Mouse (Mus musculus) brain, embryonic 14.5 days (tissue): Measurements from ENCODE around the gene Cryba4.

Experiments
- CTCF ChIP-seq: fragments of 200-500 bp; IDR thresholded peaks from 2 replicates; pipeline ENCODE4 v1.5.1; 2012; ENCODE audit warnings: inconsistent platforms, mild to moderate bottlenecking, moderate library complexity, borderline replicate concordance; ENCODE audit not compliant: insufficient read depth, insufficient read length; ENCODE audit errors: extremely low read depth
- POLR2A ChIP-seq: fragments of 200-500 bp; IDR thresholded peaks from 2 replicates; pipeline ENCODE4 v1.6.1; 2012; ENCODE audit warnings: mild to moderate bottlenecking, inconsistent platforms, borderline replicate concordance; ENCODE audit not compliant: poor library complexity, insufficient read depth, insufficient read length, severe bottlenecking; ENCODE audit errors: extremely low read depth

DNA sequence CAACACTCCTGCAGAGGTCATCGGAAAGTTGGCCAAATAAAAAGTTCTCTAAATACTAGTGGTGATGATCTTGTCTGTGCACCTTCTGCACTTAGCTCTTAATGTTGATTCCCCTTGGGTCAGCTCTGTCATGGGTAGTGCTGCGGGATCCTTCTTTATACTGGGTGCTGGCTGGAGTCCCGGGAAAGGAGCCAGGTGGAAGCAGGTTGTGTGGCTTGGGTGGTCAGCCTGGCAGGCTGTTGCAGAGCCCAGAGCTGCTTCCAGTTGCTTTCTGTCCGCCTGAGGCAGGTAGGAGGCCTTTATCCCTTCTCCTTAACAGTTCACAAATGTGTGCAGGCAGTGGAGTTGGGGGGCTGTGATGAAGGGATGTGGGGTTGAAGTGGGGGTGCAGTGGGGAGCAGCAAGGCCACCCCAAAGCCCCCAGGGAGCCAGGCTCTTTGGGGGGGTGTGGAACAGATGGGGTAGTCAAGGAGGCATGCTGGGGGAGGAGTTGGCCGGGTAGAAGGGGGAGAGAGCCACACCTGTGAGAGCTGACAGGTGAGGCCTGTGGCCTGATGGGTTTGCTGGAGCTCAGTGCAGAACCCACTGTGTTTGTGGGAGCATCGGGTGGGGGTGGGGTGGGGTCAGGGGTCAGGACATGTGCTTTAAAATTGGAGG, 29.9 kb upstream of the Cryba4 start:
- TF ChIP-seq CTCF (no peak), POLR2A (no peak)
